Mouse (Mus musculus) thymus, postnatal 14 days (tissue): ENCODE data around the gene Ercc2.

ENCODE experiments used
- DNase-seq: peaks from one replicate; pipeline ENCODE4 v3.0.0; 2021

The Ercc2 gene

DNA sequence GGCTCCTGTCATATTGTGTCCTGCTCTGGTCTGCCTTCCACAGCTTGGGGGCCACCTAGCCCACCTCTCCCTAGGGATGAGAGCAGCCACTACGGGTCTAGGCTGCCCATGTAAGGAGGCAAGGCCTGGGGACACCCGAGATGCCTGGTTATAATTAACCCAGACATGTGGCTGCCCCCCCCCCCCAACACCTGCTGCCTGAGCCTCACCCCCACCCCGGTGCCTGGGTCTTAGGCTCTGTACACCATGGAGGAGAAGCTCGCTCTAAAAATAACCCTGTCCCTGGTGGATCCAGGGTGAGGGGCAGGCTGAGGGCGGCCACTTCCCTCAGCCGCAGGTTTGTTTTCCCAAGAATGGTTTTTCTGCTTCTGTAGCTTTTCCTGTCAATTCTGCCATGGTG is 27.9 kb downstream of the Ercc2 start:
- DNase-seq = no peak

DNA sequence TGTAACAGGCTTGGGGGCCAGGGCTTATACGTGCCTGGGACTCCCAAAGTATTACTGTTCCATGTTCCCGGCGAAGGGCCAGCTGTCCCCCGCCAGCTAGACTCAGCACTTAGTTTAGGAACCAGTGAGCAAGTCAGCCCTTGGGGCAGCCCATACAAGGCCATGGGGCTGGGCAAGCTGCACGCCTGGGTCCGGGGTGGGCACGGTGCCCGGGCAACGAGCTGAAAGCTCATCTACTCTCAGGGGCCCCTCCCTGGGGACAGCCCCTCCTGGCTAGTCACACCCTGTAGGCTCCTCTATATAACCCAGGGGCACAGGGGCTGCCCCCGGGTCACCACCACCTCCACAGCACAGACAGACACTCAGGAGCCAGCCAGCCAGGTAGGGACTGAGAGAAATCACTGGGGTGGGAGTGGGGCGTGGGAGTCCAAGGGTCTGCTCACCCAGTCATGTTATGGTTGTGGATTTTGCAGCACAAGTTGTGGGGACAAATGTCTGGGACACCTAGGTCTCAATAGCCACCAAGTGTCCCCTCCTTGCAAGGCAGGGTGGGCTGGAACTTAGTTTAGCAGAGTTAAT is 29.0 kb downstream of the Ercc2 start:
- no peak for DNase-seq

GRCm38 (mm10) chr7:19411783-19412182 is 30.0 kb downstream of the Ercc2 start:
- DNase-seq = no peak

- DNase-seq = no peak
Measured at GRCm38 (mm10) chr7:19413525-19413924, 31.7 kb downstream of the Ercc2 start.

DNA sequence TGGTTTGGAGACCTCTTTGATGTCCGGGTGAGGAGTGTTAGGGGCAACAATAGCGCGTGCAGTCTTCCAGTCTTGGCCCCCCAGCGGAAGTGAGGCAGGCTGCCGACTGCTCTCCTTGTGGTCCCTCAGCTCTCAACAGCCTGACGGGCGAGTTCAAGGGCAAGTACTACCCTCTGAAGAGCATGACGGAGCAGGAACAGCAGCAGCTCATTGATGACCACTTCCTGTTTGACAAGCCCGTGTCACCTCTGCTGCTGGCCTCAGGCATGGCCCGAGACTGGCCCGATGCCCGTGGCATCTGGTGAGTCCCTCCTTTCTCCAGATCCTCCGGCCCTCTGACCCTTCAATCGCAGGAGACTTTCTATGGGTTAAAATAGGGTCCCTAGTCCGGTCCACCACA is 34.8 kb downstream of the Ercc2 start:
- DNase-seq = no peak

DNA sequence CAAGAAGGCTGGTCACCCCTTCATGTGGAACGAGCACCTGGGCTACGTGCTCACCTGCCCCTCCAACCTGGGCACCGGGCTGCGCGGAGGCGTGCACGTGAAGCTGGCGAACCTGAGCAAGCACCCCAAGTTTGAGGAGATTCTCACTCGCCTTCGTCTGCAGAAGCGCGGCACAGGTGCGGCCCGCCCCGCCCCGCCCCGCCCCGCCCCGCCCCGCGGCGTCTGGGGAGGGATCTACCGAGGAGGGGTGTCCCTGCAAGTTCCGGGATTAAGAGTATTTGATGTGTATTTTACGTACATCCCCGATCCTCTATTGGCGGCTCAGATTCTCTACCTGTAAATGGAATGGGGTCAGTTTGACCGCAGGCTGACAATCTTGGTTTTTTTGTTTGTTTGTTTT is 38.3 kb downstream of the Ercc2 start:
- DNase-seq = peak; percentile 46

DNA sequence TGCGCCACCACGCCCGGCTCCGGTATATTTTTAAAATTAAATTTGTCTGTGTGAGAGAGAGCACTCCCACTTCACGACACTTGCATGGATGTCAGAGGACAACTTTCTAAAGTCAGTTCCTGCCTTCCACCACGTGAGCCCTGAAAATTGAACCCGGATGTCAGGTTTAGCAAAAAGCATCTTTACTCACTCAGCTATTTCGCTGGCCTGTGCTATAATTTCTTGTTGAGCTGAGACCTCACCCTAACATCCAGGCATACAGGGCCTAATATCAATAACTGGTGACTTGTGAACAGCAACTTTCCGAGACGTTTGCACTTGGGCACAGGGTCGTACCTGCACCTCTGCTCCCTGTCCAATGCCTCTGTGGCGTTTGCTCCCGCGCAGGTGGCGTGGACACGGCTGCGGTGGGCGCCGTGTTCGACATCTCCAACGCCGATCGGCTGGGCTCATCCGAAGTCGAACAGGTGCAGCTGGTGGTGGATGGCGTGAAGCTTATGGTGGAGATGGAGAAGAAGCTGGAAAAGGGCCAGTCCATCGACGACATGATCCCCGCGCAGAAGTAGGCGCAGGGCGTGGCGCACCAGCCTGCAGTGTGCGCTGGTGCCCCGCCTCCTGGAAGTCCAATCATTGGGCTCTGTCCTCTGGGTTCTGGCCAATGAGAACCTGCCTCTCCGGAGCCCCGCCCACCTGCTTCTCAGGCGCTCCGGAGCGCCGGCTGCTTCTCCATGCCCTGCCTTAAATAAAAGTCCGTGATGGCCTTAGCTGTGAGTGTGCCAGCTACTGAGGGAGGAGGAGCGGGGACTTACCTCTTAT is 39.2 kb downstream of the Ercc2 start:
- DNase-seq = peak; percentile 90

- DNase-seq = no peak
Measured at GRCm38 (mm10) chr7:19423083-19423482, 41.3 kb downstream of the Ercc2 start.

- no peak for DNase-seq
Measured at GRCm38 (mm10) chr7:19424051-19424450, 42.2 kb downstream of the Ercc2 start.

GRCm38 (mm10) chr7:19426349-19426748 is 44.5 kb downstream of the Ercc2 start:
- no peak for DNase-seq

DNA sequence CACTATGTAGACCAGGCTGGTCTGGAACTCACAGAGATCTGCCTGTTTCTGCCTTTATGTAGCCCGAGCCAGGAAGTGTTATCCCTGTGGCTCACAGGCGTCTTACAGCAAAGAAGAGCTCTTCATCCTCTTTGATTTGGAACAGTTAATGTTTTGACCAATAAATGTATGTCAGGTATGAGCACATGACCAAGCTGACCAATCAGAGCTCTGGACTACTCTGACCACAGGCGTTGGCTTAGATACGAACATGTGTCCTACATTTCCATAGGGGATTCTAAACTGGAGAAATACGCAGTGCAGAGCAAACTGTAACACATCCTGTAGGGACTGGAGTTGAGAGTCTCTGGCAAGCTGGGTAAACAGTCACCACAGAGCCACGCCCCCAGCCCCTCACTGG is 45.1 kb downstream of the Ercc2 start:
- DNase-seq = no peak

DNA sequence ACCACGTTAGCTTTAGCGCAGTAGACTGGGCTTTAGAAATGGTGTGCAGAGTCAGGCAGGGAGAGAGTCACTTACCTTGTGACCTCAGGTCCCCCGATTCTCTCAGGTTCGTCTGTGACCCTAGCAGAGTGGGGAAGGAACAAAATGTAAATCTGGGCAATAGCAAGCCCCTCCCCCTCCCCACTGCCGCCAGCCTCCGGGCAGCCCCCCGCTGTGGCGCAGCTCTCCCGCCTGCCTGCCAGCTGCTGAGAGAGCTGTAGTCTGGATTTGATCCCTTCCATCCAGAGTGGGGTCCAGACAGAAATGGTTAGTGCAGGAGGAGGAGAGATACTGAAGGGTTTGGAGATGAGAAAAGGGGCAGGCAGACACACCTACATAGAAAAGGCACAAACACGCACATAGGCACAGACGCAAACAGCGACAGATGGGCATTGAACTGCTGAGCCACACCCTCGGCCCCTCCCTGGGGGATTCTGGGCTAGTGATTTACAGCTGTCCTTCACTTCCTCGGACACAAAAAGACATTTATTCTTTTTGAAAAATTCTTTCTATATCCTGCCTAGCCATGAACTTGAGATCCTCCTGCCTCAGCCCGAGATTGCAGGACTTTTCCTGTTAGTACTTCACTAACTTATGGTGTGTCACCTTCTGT is 46.3 kb downstream of the Ercc2 start:
- DNase-seq = no peak

DNA sequence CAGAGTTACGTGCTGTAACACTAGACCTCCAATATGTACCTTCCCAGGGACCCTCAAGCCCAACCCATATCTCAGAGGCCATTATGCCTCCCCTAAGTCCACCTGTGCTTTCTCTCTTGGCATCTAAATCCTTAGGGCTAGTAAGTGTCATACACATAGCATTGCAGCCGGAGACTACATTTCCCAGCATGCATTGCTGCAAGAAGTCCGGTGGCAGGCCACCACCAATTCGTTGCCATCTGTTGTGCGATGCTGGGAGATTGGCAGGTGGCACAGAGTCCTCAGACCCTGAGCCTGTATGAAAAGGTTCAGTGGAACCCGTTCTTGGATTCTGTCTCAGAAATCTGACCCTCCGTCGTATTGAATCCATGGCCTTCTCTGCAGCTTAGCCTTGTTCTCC is 47.9 kb downstream of the Ercc2 start:
- DNase-seq = no peak

DNA sequence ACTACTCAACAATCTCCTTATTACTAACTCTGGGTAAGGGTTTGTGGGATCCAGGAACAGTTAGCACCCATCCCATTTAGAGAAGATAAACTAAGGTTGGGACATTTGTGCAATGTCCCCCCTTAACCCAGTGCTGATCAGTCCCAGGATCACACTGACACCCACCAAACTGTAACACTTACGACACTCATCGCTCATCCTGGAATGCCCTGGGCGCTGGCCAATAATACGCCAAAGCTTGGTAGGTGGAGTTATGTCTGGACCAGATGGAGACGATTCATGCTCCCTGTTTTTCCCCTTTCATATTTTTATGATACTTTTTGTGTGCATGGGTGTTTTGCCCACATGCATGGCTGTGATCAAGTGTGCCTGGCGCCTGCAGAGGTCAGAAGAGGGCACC is 48.6 kb downstream of the Ercc2 start:
- no peak for DNase-seq

GRCm38 (mm10) chr7:19432475-19432874 is 50.7 kb downstream of the Ercc2 start:
- peak; percentile 28 for DNase-seq

- no peak for DNase-seq
Measured at GRCm38 (mm10) chr7:19436276-19436675, 54.5 kb downstream of the Ercc2 start.

GRCm38 (mm10) chr7:19437048-19437447 is 55.2 kb downstream of the Ercc2 start:
- no peak for DNase-seq

GRCm38 (mm10) chr7:19441448-19442091 is 59.8 kb downstream of the Ercc2 start:
- no peak for DNase-seq

DNA sequence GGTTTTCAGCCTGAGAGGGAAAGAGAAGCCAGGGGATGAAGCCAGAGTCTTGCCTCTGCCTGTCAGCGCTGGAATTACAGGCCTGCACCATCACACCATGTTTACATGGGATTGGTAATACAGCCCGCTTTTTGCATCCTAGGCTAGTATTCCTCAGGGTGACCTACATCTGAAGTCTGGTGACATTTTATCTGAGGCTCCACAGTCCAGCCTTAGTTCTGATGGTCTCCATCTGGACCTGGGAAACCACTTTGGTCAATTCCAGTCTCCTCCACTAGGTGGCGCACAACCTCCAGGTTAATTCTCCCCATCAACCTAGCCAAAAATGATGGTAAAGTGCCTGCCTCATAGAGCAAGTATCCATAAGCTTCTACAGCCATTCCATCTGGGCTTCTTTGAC is 61.5 kb downstream of the Ercc2 start:
- peak; percentile 73 for DNase-seq

- no peak for DNase-seq
Measured at GRCm38 (mm10) chr7:19444801-19445200, 63.0 kb downstream of the Ercc2 start.
